Mouse (Mus musculus): Measurements from ENCODE around the gene B3gnt3.
A peak's percentile ranks its signal among the peaks of the same experiment; 100 is the strongest.

The B3gnt3 gene

DNA sequence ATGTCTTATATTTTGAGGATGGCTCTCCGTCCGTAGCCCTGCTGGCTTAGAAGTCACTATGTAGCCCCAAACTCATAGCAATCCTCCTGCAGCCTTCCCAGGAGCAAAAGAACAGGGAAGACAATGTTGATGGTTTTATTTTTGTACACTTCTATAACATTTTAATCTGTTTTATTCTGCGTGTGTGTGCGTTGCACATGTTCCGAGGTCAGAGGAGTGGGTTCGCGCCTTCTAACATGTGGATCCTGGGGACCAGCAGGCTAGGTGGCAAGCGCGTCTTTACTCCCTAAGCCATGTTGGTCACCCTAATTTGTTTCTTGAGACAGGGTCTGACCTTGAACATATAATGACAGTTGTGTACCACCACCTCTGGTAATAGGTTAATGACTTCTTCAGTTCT is 24.8 kb downstream of the B3gnt3 start:
- no peak for DNase-seq

DNA sequence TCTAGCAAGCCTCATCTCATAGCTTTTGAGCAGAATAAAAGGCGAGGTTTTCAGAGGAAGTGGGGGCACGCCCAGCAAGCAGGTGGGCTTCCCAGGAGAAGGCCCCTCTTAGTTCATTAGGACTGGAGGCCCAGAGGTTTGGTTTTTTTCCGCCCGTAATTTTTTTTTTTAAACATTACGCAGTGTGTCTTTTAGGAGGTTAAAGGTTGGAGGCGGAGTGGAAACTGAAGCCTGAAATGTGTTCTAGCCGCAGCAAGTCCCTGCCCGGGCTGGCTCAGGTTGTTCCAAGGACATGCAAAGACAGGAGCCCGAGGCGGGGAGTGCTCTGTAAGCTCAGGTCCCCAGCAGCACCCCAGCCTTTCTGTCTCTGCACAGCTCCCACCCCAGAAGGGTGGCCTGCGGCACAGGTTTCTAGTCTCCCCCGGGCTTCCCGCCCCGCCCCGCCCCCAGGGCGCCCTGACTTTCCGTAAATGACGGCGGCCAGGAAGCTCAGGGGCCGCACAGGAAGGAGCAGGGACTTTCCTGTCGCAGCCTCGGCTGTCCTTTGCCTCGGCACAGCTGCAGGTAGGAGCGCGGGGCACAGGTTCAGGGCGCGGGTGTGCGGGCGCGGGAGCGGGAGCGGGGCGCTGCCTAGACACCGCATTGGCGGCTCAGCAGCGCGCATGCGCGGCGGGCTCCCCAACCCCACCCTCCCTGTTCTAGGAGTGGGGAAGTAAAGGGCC is 25.4 kb downstream of the B3gnt3 start, which contains the start of gene Jak3:
Jak3 (plus strand) TSS at position 277 of the 722 bp plus-strand sequence.
- peak; percentile 68 to 77 for DNase-seq

DNA sequence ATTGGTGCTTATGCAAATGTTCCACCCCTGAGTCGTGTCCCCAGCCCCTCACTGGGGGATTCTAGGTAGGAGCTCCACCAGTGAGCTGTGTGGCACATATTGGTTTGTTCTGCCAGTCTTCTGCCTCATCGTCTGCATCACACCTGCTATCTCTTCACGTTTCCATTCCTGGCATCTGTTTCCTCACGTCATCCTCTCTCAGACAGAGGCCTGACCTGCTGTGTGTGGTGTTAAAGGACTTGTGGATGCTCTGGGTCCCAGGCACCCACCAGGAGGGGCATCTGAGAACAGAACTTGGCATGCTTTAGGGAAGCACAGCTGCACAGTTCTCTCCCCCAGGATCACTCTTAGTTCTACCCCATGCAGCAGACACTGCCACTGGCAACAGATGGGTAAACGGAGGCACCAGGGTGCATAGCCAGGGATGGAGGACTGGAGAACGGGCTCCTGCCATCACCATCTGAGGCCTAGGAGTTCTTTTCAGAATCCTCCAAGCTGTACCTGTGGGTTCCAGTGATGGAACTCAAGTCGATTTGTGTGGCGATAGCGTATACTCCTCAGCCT is 26.1 kb downstream of the B3gnt3 start:
- no peak for DNase-seq

DNA sequence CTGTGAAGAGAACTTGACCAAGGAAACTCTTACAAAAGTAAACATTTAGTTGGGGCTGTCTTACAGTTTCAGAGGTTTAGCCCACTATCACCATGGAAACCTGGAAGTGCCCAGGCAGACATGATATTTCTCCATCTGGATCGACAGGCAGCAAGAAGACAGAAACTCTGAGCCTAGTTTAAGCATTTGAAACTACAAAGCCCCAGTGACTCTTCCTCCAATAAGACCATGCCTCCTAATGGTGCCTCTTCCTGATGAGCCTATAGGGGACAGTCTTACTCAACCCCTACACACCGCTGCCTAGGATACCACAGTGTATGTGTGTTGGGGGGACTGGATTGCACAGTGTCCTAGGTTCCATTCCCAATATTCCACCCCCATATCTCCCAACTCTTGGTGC is 27.5 kb downstream of the B3gnt3 start:
- no peak for DNase-seq

DNA sequence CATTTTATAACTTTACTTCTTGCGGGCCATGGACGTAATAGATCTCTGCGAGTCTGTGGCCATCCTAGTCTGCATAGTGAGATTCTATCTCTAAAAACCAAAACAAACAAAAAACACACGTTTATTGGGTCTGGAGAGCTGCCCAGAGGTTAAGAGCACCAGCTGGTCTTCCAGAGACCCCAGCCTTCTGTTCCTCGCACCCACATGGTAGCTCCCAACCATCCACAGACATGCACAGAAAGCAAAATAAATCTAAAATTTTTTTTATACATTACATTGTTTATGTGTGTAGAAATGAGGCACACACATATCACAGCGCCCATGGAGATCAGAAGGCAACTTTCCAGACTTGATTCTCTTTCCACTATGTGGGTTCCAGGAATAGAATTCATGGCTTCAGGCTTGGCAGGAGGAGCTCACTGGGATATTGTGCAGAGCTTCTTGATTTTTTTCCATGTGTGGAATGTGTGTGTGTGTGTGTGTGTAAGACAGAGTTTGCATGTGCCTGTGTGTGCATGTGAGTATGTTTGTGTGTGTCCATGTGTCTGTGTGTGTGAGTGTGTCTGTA is 29.3 kb downstream of the B3gnt3 start:
- no peak for DNase-seq

DNA sequence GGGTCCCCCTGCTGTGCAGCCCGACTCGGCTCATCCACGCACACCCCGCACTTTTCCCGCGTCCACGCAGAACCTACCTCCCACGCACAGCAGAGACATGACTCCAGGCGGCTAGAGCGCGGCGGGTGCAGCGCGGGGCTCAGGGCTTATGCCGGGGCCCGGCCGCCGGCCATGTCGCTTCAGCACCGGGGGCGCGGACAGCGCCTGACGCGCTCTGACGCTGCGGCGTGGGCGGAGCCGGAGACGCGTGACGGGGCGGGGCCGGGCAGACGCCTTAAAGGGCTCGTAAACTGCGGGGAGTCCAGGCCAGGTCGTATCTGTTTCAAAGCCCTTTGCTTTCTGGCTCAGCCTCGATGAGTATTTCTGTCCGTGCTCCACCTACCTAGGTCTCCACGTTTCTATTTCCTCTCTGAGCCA is 30.0 kb downstream of the B3gnt3 start, which contains the start of gene Unc13a:
Unc13a (minus strand) TSS at position 209 of the 417 bp plus-strand sequence.
- peak; percentile 96 to 97 for DNase-seq

DNA sequence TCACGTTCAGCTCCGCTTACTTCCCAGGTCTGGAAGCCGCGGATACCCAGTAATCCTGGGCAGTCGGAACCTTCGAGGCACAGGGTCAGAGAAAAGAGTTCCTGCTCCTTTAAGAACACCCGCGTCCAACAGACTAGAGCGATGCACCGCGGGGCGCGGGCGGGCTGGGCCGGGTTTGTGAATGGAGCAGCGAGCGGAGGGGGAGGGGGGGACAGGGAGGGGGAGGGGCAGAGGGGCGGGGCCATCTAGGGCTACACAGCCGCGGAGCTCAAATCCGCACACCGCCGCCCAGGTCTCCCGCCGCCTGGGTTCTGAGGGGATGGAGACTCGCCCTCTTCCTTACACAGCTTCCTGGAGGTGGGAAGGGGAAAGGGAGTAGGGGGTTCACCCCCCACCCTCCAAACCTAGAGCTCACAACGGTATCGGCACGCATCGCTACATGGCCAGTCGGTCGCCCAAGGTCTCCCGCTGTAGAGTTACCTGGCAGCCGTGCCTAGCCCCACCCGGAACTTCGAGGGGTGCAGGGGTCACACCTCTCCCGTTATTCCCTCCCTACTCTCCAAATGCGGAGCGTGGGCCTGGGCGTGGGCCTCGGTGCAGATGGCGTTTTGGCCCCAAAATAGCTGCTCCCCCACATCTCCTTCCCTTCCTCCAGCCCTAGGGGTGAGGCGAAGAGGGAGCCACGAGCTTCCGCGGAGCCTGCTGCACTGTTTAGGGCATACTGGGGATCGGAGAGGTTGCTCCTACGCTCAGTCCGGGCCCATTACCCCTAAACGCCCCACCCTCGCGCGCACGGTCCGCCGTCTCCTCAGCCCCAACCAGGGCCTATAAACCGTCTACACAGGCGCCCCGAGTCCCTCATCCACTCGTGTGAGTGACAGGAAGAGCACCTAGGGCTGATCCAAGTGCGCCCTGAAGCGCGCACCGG is 30.7 kb downstream of the B3gnt3 start:
- DNase-seq, result peak in 1 of 2 experiments; percentile 24

DNA sequence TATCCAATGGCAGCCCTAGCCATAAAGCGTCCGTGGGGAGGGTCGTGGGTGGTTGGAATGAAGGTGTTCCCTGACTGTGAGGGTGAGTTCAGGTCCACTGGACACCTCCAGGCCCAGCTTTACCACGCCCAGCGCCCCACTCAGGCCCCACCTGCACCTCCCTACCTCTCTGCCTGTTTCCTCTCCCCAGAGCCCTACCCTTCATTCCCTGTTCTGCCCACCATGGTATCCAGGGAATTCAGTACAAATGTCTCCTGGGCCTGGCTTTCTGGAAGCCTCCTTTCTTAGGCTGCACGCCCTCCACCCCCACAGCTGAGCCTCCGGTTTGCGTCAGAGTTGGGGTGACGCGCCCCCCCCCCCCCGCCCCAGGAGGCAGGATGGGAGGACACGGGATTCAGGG is 31.4 kb downstream of the B3gnt3 start:
- DNase-seq, result no peak

DNA sequence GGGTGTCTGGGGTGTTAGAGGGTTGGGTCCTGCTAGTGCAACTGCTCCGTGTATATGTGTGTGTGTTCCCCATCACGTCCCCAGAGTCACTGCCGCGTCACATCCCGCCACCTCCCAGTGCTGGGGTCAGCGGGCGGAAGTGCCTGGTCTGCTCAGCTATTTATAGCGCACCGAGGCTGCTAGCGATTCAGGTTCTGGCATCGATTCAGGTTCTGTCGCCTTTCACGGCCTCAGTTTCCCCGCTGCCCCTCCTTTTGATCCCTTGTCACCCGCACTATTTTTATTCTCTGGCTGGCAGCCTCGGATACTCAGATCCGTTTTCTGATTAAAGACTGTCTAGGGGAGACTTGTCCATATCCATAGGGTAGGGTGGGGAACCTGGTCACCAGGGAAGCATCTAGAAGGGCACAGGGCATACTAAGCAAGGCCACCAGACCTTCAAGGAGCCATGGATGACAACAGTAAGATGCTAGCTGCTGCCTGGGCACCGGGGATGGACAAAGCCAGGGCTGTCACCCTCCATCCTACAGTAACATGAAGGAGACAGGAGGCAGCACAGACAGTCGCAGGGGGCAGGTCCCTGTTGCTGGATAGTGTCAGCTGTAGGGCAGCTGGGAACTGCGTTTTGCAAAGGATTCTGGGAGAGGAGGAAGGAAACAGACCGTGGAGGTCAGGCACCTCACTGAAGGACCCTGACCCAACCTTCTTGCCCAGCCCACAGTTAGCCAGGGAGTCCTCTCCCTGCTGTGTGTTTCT is 33.2 kb downstream of the B3gnt3 start:
- peak; percentile 67 to 73 for DNase-seq

DNA sequence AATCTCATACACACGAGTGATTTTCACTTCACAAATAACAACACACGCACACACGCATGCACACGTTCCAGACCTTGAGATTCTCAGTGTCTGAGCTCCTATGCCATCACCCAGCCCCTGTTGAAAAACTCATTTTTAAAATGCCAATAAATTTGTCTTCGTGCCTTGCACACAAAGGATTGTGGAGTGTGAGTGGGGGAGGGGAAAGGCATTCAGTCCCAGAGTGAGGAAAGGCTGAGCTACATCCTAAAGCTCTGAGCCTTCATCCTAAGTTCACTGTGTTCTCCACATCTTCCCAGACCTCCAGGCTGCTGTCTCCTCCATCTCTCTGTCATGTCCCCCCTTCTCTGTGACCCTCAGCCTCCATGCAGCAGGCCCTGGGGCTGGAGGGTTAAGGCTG is 34.3 kb downstream of the B3gnt3 start:
- DNase-seq, result no peak

DNA sequence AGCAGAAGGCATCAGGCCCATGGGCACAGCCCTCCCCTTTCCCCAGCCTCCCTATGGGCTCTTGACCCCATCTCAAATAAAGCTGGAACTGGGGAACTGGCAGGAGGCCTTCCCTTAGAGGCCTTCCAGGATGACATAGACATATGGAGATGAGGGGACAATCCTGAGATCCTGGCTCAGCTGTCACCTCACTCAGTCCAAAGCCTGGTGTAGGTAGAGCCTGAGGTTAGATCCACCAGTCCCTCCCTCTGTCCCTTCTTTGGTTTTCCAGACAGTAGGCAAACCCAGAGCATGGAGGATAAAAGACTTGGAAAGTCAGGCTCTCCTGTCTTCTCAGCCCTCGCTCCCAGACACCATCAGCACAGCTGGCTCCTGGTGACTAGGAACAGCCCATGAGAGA is 34.7 kb downstream of the B3gnt3 start:
- no peak for DNase-seq

DNA sequence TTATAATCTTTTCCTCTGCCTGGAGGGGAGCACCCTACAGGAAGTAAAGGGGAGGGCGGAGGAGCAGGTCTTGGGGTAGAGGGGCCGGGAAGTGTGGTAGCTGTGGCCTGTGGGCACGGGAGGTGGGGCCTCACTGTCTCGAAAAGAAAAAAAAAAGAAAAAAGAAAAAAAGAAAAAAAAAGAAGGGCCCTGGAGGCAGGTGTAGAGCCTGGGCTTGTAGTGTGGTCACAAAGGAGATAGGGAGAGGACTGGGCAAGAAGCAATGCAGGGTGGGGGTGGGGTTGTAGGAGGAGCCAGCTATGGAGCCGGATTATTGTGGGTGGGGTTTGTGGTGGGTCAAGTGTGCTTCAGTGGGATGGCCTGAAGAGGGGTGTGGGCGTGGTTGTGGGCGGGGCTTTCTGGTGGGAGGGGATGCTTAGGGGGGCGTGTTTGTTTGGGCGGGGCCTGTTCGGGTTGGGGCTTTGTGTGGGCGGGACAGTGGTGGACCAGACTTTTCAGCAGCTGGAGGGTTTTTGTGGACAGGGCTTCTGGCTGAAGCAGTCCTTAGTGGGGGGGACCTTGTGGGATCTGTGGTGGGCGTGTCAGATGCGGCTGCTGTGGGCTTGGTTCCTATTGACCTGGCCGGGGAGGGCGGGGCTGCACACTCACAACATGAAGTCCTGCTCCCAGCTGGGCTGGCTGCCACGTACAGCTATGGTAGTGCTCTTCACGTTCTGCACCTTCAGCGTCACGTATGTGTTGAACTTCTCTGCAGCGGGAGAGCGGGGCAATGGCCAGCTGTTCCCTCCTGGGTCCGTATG is 36.1 kb downstream of the B3gnt3 start:
- DNase-seq, result peak; percentile 72 to 74

DNA sequence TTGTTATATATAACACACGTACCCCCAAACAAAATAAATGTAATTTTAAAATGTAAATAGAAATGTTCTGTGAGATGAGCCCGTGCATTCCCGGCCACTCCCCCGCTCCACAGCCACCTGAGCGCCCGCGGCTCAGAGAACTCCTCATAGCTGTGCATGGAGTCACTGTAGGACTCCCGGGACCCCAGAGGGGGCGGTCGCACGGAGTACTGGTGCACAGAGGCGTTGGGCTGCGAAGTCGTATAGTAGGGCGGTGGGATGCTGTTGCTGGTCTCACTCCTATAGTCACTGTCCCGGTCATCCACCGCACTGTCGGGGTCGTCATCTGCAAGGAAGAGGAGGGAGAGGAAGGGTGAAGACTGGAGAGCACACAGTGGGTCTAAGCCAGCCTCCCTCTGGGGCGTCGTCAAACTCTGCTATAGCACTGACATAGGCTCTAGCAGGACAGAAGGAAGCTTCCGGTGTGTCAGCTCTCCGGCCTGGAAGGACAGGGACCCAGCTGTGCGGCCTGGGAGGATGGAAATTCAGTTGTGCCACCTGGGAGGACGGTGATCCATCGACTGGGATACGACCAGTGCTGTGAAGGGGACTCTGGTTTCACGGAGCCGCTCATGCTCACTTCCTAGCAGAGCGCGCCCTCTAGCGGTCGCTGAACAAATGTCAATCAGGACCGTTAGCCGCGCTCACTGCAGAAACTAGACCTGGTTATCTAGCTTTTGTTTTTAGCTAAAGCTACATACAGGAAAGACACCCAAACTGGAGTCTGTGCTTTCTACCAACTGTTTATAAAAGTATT is 41.1 kb downstream of the B3gnt3 start:
- peak; percentile 87 to 89 for DNase-seq

DNA sequence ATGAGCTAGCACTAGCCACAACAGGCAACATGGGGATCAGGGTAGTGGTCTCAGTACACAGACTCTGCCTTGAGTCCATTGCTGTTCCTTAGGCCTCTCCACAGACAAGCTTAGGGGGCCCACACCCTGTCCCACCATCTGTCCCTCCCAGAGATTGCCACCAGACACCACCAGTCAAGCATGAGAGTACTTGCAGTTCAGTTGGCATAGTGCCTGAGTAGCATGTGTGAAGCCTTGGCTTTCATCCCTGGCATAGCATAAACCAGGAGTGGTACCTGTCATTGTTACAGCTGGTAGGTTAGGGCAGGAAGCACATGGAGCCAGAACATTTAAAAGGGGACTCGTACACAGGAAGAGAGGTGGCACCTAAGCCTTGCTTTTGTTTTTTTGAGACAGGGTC is 41.8 kb downstream of the B3gnt3 start:
- no peak for DNase-seq

DNA sequence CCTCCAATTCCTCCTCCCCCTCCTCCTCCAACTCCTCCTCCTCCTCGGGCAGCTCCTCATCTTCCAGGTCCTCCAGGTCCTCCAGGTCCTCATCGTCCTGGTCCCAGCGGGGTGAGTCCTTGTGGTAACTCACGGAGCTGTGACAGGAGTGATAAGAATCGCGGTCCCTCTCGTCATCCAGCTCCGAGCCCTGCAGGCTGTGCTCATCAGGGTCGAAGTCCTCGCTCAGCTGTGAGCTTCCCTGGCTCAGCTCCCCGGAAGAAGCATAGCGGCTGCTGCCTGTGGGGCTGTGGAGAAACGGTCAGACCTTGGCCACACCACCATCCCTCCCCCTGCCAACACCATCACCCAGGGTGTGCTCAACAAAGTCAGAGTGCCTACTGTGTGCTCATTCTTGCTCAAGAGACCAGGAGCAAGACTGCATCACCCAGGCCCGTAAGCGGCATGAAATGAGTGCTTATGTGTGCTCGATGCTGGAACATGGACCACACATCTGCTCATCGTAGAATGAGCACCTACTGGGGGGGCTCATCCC is 43.0 kb downstream of the B3gnt3 start:
- no peak for DNase-seq

DNA sequence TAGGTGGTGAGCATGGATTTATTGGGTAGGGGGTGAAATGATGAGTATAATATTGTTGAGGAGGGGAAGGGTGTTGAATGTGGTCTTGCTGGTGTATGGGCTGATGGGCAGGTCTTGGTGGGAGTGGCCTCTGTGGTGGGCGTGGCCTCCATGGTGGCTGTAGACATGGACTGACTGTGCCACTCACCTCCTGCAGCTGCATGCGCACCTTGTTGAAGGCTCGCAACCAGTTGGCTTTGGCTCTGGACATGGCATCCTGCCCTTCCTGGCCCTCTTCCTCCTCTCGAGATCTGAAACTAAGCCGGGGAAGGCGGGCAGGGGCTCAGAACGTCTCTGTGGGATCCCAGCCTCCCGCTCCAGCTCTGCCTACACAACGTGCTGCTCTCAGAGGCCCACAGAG is 43.8 kb downstream of the B3gnt3 start:
- DNase-seq, result peak in 1 of 2 experiments; percentile 33

DNA sequence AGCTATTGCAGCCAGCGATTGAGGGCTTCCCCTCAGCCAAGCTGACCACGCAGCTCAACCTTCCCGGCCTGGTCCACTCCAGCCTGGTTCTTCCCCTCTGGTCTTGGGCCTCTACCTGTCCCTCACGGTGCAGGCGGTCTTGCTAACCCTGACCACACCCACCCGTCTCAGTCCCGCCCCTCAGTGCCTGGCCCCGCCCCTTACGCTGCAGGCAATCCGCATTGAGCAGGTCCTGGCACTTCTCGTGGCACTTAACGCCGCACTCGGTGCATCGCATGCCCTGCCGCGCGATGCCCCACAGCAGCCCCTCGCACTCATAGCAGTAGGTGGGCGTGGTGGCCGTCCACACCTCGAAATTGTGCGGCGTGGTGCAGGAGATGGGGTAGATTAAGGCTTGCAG is 47.0 kb downstream of the B3gnt3 start:
- peak; percentile 60 to 67 for DNase-seq

DNA sequence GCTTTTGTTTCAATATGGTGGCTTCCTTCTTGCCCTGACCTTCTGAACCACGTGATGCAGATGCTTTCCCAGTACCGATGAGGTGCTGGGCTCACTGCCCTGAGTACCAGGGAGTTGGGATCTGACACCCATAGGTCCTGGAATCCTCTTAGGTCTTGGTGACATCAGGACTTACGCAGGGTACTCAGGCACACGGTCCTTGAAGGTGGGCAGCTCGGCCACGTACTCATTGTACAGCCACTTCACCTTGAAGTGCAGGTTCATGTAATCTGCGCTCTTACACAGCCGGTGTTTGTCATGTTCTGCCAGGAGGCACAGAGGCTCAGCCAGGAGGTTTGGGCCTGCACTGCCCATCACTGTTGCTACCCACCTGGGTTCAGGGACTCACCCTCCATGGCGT is 56.1 kb downstream of the B3gnt3 start:
- no peak for DNase-seq

Data from B cell, adult 2 months (primary cell).